Mouse (Mus musculus) ES-Bruce4 (cell line): ENCODE measurements at regions not wholly inside any gene's neighbourhood (a gene's known extent, or its start where the extent isn't known, plus 50 kb on each side); places are given as distances from the start of the nearest gene placed in this dataset.

Source experiments
- H3K27ac ChIP-seq: 2 replicates; pipeline ENCODE4 v1.5.1; 2012; ENCODE audit warnings: low read length, inconsistent platforms; ENCODE audit not compliant: insufficient read depth
- H3K27me3 ChIP-seq: 2 replicates; pipeline ENCODE4 v1.6.1; 2012; ENCODE audit warnings: mild to moderate bottlenecking, low read length, inconsistent platforms; ENCODE audit not compliant: control insufficient read depth, poor library complexity, insufficient read depth, severe bottlenecking
- H3K36me3 ChIP-seq: 2 replicates; pipeline ENCODE4 v1.6.1; 2012; ENCODE audit warnings: inconsistent platforms, mild to moderate bottlenecking, low read length, moderate library complexity; ENCODE audit not compliant: control insufficient read depth, poor library complexity, insufficient read depth, severe bottlenecking
- H3K4me1 ChIP-seq: one replicate; pipeline ENCODE4 v1.8.1; 2011; ENCODE audit warnings: low read length; ENCODE audit not compliant: control insufficient read depth, insufficient read depth
- H3K4me3 ChIP-seq: 2 replicates; pipeline ENCODE4 v1.5.1; 2011; ENCODE audit warnings: low read depth, mild to moderate bottlenecking, low read length
- H3K9ac ChIP-seq: 2 replicates; pipeline ENCODE4 v1.6.1; 2012; ENCODE audit warnings: low read depth, mild to moderate bottlenecking, inconsistent platforms; ENCODE audit not compliant: poor library complexity, severe bottlenecking
- H3K9me3 ChIP-seq: replicated peaks from 2 replicates; pipeline ENCODE4 v1.6.1; 2012; ENCODE audit warnings: mild to moderate bottlenecking, low read length, inconsistent platforms; ENCODE audit not compliant: control insufficient read depth, poor library complexity, insufficient read depth, severe bottlenecking
- CTCF ChIP-seq: IDR thresholded peaks from one replicate; pipeline ENCODE4 v1.8.1; 2011; ENCODE audit warnings: low read depth, low read length
- EP300 ChIP-seq: IDR thresholded peaks from 2 replicates; pipeline ENCODE4 v1.6.1; 2011; ENCODE audit warnings: low read depth, low read length; ENCODE audit not compliant: insufficient read depth
- POLR2A ChIP-seq: IDR thresholded peaks from one replicate; pipeline ENCODE4 v1.8.1; 2011; ENCODE audit warnings: low read length; ENCODE audit not compliant: insufficient read depth

- H3K36me3 ChIP-seq, result no peaks in the 10 kb centered on the region
- TF ChIP-seq CTCF (no peak), POLR2A (no peak), EP300 (no peak)
- H3K4me1 ChIP-seq, result no peaks in the 10 kb centered on the region
- H3K27ac ChIP-seq, result no peak overlapping the region
- no peaks in the 10 kb centered on the region for H3K9me3 ChIP-seq
- no peak overlapping the region for H3K4me3 ChIP-seq
- H3K9ac ChIP-seq, result no peak overlapping the region
- H3K27me3 ChIP-seq, result no peaks in the 10 kb centered on the region
Measured at GRCm38 (mm10) chr4:9003891-9004290, 765.0 kb upstream of the Car8 start.

GRCm38 (mm10) chr4:9002380-9002779, 763.5 kb upstream of the Car8 start:
- Histone ChIP-seq H3K36me3 (no peaks in the 10 kb centered on the region), H3K27me3 (no peaks in the 10 kb centered on the region), H3K9ac (no peak overlapping the region)

GRCm38 (mm10) chr4:8998606-8999005, 759.8 kb upstream of the Car8 start:
- no peak for TF ChIP-seq POLR2A
- TF ChIP-seq CTCF, result no peak
- TF ChIP-seq EP300, result no peak
- no peaks in the 10 kb centered on the region for H3K4me1 ChIP-seq
- no peaks in the 10 kb centered on the region for H3K36me3 ChIP-seq
- H3K9ac ChIP-seq, result no peak overlapping the region
- H3K9me3 ChIP-seq, result no peaks in the 10 kb centered on the region
- H3K27ac ChIP-seq, result no peak overlapping the region
- no peak overlapping the region for H3K4me3 ChIP-seq
- H3K27me3 ChIP-seq, result no peaks in the 10 kb centered on the region

More at GRCm38 (mm10) chr4:9002380-9002779, 763.5 kb upstream of the Car8 start:
- Histone ChIP-seq H3K4me3 (no peak overlapping the region), H3K9me3 (no peaks in the 10 kb centered on the region), H3K27ac (no peak overlapping the region), H3K4me1 (no peaks in the 10 kb centered on the region)
- no peak for TF ChIP-seq POLR2A
- no peak for TF ChIP-seq CTCF

DNA sequence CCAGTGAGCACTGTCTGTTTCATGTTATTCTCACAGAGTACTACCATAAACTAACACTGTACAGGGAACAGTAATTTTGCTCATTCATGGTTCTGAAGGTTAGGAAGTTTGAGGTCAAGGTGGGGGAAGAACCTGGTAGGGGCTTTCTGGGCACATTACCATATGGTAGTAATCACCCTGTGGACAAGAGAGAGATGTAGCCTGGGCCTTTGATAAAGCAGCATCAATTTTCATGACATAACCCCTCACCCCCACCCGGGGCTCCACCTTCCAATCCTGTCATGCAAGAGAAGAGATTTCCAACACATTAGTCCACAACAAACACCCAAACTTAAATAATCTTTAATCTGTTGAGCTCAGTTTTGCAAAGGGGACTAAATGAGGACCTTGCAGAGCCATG, 753.3 kb upstream of the Car8 start:
- no peak overlapping the region for H3K4me3 ChIP-seq
- no peak overlapping the region for H3K9ac ChIP-seq
- TF ChIP-seq POLR2A, result no peak
- TF ChIP-seq EP300, result no peak
- no peak for TF ChIP-seq CTCF
- H3K9me3 ChIP-seq, result no peaks in the 10 kb centered on the region
- no peaks in the 10 kb centered on the region for H3K4me1 ChIP-seq
- no peaks in the 10 kb centered on the region for H3K27me3 ChIP-seq
- no peaks in the 10 kb centered on the region for H3K36me3 ChIP-seq
- H3K27ac ChIP-seq, result no peak overlapping the region

GRCm38 (mm10) chr4:8990551-8990950, 751.7 kb upstream of the Car8 start:
- no peak overlapping the region for H3K9ac ChIP-seq
- no peaks in the 10 kb centered on the region for H3K9me3 ChIP-seq
- H3K27me3 ChIP-seq, result no peaks in the 10 kb centered on the region
- no peaks in the 10 kb centered on the region for H3K36me3 ChIP-seq
- H3K27ac ChIP-seq, result no peak overlapping the region
- H3K4me3 ChIP-seq, result no peak overlapping the region
- no peak for TF ChIP-seq POLR2A
- no peaks in the 10 kb centered on the region for H3K4me1 ChIP-seq

DNA sequence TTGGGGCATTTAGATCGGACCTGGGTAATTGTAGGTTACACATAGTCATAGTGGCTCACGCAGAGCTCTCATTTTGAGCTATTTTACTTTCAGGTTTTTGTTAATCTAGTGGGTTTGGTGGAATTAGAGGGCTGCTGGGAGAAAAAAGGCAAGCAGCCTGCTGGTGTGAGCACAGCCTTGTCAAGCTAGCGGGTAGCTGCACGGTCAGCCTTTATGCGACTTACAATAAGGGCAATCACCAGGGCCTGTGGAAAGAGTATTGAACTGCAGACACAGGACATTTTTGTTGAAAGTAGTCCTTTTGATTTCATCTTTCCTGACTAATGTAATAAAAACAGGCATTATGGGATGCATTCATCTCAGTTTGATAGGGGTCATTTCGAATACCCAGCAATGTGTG, 750.8 kb upstream of the Car8 start:
- Histone ChIP-seq H3K4me1 (no peaks in the 10 kb centered on the region), H3K27me3 (no peaks in the 10 kb centered on the region), H3K4me3 (no peak overlapping the region), H3K9ac (no peak overlapping the region), H3K27ac (no peak overlapping the region), H3K36me3 (no peaks in the 10 kb centered on the region), H3K9me3 (no peaks in the 10 kb centered on the region)
- TF ChIP-seq EP300 (no peak), CTCF (no peak), POLR2A (no peak)

DNA sequence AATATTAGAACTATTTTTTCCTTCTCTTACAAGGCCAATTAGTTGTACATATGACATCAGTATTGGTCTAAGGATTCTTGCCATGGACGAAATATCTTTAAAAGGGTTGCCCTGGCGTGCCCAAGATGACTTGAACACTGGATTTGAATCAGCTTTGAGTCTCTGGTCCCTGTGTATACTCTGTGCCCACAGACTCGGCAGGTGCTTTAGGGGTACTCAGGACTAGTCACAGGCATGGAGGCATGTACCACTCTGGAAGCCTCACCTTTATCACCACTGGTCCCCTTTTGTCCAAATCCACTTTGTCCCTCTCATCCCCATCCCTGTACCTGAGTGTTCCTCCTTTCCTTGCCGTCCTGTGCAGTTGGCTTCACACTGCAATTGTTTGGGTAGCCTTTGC, 750.3 kb upstream of the Car8 start:
- H3K4me1 ChIP-seq, result no peaks in the 10 kb centered on the region
- no peaks in the 10 kb centered on the region for H3K36me3 ChIP-seq
- no peak overlapping the region for H3K27ac ChIP-seq
- H3K27me3 ChIP-seq, result no peaks in the 10 kb centered on the region
- no peak overlapping the region for H3K9ac ChIP-seq
- H3K4me3 ChIP-seq, result no peak overlapping the region
- no peak for TF ChIP-seq CTCF
- no peak for TF ChIP-seq POLR2A
- no peak for TF ChIP-seq EP300
- no peaks in the 10 kb centered on the region for H3K9me3 ChIP-seq
